Mouse (Mus musculus) liver, postnatal 0 days (tissue): ENCODE data around the gene Ddx23.

Experiments
- CTCF ChIP-seq: sonication (generic); IDR thresholded peaks from 2 replicates; pipeline ENCODE4 v1.5.1; 2016; ENCODE audit warnings: antibody characterized with exemption, low read depth
- EP300 ChIP-seq: IDR thresholded peaks from 2 replicates; pipeline ENCODE4 v1.6.1; 2016; ENCODE audit warnings: antibody characterized with exemption, low read depth, mild to moderate bottlenecking

- no peak for TF ChIP-seq CTCF
- no peak for TF ChIP-seq EP300
These were observed 13.0 kb upstream of the Ddx23 start for GRCm38 (mm10) chr15:98675634-98676250.
